Mouse (Mus musculus): ENCODE data around the gene Hist1h2ae.
"Not testable (repeated sequence)": the region's sequence is repeated elsewhere in the genome, so short reads cannot be mapped to it uniquely, and the experiment has no call there.

Hist1h2ae gene

GRCm38 (mm10) chr13:23583387-23584068 is 12.5 kb upstream of the Hist1h2ae start:
- DNase-seq (ENCODE audit: low spot score): no peak

- no peak for DNase-seq (ENCODE audit: low spot score)
Observed at GRCm38 (mm10) chr13:23582219-23583056, 11.4 kb upstream of the Hist1h2ae start.

GRCm38 (mm10) chr13:23581408-23582218 is 10.6 kb upstream of the Hist1h2ae start, which contains the start of gene Hist1h4d:
Gene Hist1h4d (plus strand): TSS chr13:23581598.
- peak; percentile 95 for DNase-seq (ENCODE audit: low spot score)

- no peak for DNase-seq (ENCODE audit: low spot score)
Observed at GRCm38 (mm10) chr13:23577835-23578234, 6.8 kb upstream of the Hist1h2ae start.

GRCm38 (mm10) chr13:23576906-23577639 is 6.1 kb upstream of the Hist1h2ae start:
- DNase-seq (ENCODE audit: low spot score): no peak

- DNase-seq (ENCODE audit: low spot score): no peak
Observed at GRCm38 (mm10) chr13:23576351-23576881, 5.4 kb upstream of the Hist1h2ae start.

- DNase-seq (ENCODE audit: low spot score): not testable (repeated sequence)
Observed at GRCm38 (mm10) chr13:23575864-23576313, 4.9 kb upstream of the Hist1h2ae start.

- DNase-seq (ENCODE audit: low spot score): peak; percentile 31
Observed at GRCm38 (mm10) chr13:23575271-23575851, 4.3 kb upstream of the Hist1h2ae start, which contains the start of gene Hist1h3d. Gene Hist1h3d (plus strand): TSS chr13:23575763.

- not testable (repeated sequence) for DNase-seq (ENCODE audit: low spot score)
Observed at GRCm38 (mm10) chr13:23574546-23575170, 3.6 kb upstream of the Hist1h2ae start.

GRCm38 (mm10) chr13:23573898-23574524 is 3.0 kb upstream of the Hist1h2ae start, which contains the start of the genes Hist1h2bf and Hist1h2ad:
Gene Hist1h2bf (minus strand): TSS chr13:23574196.
Gene Hist1h2ad (plus strand): TSS chr13:23574381.
- DNase-seq (ENCODE audit: low spot score): peak; percentile 91

- not testable (repeated sequence) for DNase-seq (ENCODE audit: low spot score)
Observed at GRCm38 (mm10) chr13:23573034-23573897, 2.2 kb upstream of the Hist1h2ae start.

GRCm38 (mm10) chr13:23572218-23573033 is 1.4 kb upstream of the Hist1h2ae start:
- DNase-seq (ENCODE audit: low spot score): no peak

- DNase-seq (ENCODE audit: low spot score): not testable (repeated sequence)
Observed at GRCm38 (mm10) chr13:23571504-23572217, 641 bp upstream of the Hist1h2ae start.

GRCm38 (mm10) chr13:23570261-23571021 is 579 bp downstream of the Hist1h2ae start:
- DNase-seq (ENCODE audit: low spot score): not testable (repeated sequence)

- DNase-seq (ENCODE audit: low spot score): no peak
Observed at GRCm38 (mm10) chr13:23564482-23564881, 6.5 kb downstream of the Hist1h2ae start.
